Mouse (Mus musculus) adipocyte (in vitro differentiated cells): Measurements from ENCODE around the gene Cenpw.
A peak's percentile ranks its signal among the peaks of the same experiment; 100 is the strongest.

Source experiments
- DNase-seq: peaks from one replicate; pipeline ENCODE4 v3.0.0-alpha.2; 2016; ENCODE audit warnings: low spot score

Gene Cenpw

GRCm38 (mm10) chr10:30199916-30200826 lies at the start of gene Cenpw:
Gene Cenpw (minus strand): TSS chr10:30200560.
- DNase-seq = peak; percentile 88

GRCm38 (mm10) chr10:30249654-30250053 lies 49.3 kb upstream of the Cenpw start:
- no peak for DNase-seq

- peak; percentile 5 for DNase-seq
These were observed 859 bp downstream of the Cenpw start for GRCm38 (mm10) chr10:30199501-30199900.

- no peak for DNase-seq
These were observed 32.7 kb downstream of the Cenpw start for GRCm38 (mm10) chr10:30167700-30168099.
